Mouse (Mus musculus): ENCODE results near the gene Pacs2.

GRCm38 (mm10) chr12:113048103-113048502 lies 33.8 kb downstream of the Pacs2 start:
- no peak for TF ChIP-seq CTCF (IDR thresholded peaks at IDR 0.05; ENCODE audit: low read depth)
- no peak for TF ChIP-seq EP300 (IDR thresholded peaks at IDR 0.05; ENCODE audit: low read depth)

Data from liver, postnatal 0 days (tissue).